Mouse (Mus musculus) kidney, adult 18-20 months (tissue): ENCODE measurements at regions not wholly inside any gene's neighbourhood (a gene's known extent, or its start where the extent isn't known, plus 50 kb on each side); places are given as distances from the start of the nearest gene placed in this dataset.
A peak's percentile ranks its signal among the peaks of the same experiment; 100 is the strongest.

Experiments
- DNase-seq: peaks from one replicate; pipeline ENCODE4 v3.0.0; 2021

GRCm38 (mm10) chr6:117510026-117510425 is 331.0 kb upstream of the Zfp637 start:
- DNase-seq, result no peak

GRCm38 (mm10) chr6:117514831-117515230 is 326.1 kb upstream of the Zfp637 start:
- no peak for DNase-seq

- no peak for DNase-seq
These were observed 324.1 kb upstream of the Zfp637 start for GRCm38 (mm10) chr6:117516906-117517305.

DNA sequence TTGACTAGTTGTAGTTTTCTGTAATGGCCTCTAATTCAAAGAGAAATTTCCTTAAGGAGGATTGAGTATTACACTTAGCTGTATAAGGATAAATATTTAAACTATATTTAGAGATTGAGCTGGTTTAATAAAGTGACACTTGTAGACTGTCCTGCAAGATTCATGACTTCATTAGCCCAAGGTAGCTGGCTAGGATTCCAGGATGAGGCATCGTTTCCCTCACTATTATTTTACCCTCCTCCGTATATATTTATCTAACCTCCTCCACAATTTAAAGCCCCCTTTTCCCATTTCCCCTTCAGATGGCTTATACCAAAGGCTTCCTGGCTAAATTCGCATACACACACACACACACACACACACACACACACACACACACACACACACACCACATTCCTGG is 322.0 kb upstream of the Zfp637 start:
- DNase-seq, result no peak

- DNase-seq, result no peak
These were observed 321.5 kb upstream of the Zfp637 start for GRCm38 (mm10) chr6:117519466-117519865.

DNA sequence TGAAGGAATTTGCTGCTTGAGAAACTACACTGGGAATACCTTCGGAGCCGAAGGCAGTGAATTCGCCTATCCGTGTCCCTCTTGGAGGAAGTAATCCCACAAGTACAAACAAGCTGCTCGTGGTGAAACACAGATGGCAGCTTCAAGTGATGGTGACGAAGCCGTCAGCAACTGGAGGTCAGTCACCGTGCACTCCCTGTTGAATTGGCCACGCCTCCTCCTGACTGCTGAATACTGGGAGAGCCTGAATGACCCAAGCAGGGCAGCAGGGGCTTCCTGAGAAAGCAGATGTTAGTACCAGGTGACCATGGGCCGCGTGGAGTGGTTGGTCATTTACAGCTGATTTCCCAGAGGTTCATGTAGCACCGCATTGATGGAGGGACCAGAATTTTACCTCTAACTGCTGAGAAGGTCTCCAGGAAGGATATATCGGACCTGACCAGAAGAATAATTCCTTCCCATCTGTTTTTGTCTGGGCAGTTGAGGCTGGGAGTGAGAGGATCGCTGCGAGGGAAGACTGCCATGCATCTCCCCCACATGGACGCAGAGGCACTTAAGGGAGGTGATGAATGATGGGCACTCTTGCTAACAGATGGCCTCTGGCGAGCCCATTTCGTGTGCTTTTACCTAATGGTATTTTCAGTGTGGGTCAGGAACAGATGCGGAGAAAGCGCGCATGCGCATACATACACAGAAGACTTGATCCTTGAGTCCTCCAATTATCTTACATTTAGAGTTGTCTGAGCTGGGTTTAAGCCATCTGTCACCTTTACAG is 314.6 kb upstream of the Zfp637 start:
- DNase-seq, result no peak

DNA sequence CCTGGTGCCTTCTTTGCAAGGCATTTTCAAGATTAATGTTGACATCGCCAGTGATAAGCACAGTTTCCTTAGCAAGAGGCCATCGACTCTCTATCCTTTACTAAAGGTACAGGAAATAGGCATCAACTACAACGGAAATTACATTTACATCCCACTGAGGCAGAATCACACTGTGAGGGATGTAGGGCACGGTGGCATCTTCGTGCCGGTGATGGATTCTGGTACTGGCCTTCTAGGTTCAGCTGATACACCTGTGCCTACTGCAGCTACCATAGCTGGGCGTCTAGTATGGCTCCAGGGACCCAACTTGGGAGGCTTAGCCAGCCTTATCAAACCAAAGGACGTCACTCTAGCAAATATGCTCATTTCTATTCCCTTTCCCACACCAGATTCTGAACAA is 313.5 kb upstream of the Zfp637 start:
- no peak for DNase-seq

DNA sequence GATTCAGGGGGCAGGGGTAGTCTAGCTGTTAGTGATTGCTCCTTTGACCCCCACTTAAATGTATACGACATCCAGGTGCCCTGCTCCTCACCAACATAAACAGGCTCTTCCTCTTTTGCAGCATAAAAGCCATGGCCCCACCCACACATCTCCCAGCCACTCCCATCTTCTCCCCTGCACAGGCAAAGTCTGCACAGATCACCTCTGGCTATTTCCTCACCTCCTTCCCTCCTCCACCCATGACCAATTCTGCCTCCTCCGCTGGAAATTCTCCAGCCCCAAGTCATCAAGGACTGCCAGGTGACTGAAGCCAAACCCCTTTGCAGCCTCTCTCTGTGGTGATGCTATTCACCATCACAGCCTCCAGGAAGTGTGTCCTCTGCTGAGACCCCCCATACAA is 306.8 kb upstream of the Zfp637 start:
- no peak for DNase-seq

GRCm38 (mm10) chr6:117534991-117535390 is 306.0 kb upstream of the Zfp637 start:
- no peak for DNase-seq

DNA sequence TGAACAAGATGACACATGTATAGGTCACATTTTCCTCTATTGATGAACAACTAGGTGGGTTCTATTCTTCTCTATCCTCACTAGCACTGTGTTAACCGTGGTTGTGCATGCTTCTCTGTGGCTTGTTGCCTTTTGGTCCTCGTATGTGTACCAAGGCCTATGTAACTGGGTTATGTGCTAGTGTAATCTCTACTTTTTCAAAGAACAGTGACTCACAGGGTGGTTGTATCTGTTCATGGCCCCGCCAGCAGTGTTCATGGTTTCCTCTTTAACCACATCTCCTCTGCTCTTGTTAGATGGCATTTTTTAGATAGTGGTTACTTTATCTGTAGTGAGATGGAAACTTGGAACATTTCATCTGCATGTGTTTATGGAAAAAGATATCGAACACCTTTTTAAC is 304.9 kb upstream of the Zfp637 start:
- DNase-seq, result no peak

GRCm38 (mm10) chr6:117542431-117542830 is 298.5 kb upstream of the Zfp637 start:
- DNase-seq, result no peak

- no peak for DNase-seq
These were observed 296.4 kb upstream of the Zfp637 start for GRCm38 (mm10) chr6:117544276-117545196.

DNA sequence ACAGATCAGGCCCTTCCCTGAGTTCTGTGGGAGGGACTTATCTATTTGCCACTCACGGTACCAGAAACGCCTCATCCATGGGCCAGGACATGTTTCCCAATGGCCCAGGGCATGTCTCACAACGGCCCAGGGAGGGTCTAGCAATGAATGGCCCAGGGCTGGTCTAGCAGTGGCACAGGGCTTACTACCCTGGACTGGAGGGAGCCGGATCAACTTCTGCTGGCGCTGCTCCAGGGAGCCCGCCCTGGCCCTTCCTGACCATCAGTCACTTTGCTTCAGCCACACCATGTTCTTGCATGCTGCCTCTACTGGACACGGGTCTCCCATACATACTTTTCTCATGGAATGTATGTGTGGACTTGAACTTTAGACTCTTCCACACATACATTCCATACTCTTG is 290.1 kb upstream of the Zfp637 start:
- no peak for DNase-seq

GRCm38 (mm10) chr6:117552006-117552667 is 288.8 kb upstream of the Zfp637 start:
- no peak for DNase-seq

DNA sequence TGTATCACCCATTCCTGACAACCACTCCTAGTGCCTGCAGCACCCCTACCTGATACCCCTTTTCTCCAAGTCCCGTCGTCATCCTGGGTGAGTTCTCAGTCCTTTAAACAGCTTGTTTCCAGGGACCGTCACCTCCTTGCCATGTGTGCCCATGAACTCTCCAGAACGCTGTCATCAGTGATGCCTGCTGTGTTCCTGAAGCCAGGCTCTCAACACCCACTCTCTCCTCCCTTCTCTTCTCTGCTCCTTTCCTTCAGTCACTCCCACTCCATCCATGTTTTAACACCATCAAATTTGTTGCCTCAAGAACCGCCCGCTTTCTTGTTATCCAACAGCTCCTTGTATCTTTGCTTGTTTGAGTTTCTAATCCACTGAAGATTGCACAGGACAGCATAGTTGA is 277.8 kb upstream of the Zfp637 start:
- no peak for DNase-seq

- DNase-seq, result no peak
These were observed 277.3 kb upstream of the Zfp637 start for GRCm38 (mm10) chr6:117563704-117564103.

- DNase-seq, result no peak
These were observed 274.2 kb upstream of the Zfp637 start for GRCm38 (mm10) chr6:117566786-117567185.

DNA sequence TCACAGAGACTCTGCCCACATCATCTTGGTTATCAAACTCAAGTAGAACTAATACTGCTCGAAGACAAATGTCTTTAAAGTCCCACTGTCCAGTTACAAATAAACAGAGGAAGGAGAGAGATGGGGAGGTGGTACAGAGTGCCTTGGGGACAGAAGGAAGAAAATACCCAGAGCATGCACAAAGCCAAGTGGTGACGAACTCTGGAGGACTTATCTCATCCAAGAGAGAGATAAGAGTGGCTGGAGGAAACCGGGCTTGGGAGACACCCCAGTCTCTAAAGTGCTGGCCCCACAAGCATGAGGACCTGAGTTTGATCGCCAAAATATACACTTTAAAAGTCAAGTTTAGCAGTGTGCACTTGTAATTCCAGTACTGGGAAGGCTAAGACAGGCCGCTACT is 273.3 kb upstream of the Zfp637 start:
- DNase-seq, result no peak

- peak; percentile 1 for DNase-seq
These were observed 271.2 kb upstream of the Zfp637 start for GRCm38 (mm10) chr6:117569576-117570326.

GRCm38 (mm10) chr6:117570346-117570745 is 270.6 kb upstream of the Zfp637 start:
- peak; percentile 14 for DNase-seq

GRCm38 (mm10) chr6:117570791-117571190 is 270.2 kb upstream of the Zfp637 start:
- peak; percentile 1 for DNase-seq

DNA sequence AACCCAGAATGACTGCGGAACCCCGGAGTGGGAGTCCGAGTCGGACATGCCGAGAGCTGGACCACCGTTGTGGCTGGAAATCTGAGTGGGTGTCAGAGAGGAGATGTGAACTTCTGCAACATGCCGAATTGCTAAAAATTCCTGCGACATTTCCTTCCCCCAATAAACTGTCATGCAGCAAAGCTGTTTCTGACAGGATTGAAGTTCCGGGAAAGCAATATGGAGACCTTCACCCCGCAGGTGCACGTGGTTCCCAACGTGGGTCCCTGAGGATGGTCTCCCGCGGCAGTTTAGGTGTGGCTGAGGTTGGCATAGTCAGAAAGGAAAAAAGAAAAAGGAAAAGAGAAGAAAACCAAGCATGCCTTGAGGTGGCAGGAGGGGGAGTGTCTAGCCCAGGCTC is 269.0 kb upstream of the Zfp637 start:
- DNase-seq, result no peak

GRCm38 (mm10) chr6:117573371-117573770 is 267.6 kb upstream of the Zfp637 start:
- peak; percentile 1 for DNase-seq
